Mouse (Mus musculus) CH12.LX (cell line): ENCODE measurements around the gene Nfix. TPM values are rescaled to one million over a fixed set of nuclear protein-coding genes. Genes with fewer than 3 reads are reported as not detected.
A peak's percentile ranks its signal among the peaks of the same experiment; 100 is the strongest.

ENCODE experiments used
- DNase-seq: peaks from one replicate; pipeline ENCODE4 v3.0.0-alpha.2; 2013; ENCODE audit errors: extremely low read depth
- H3K27ac ChIP-seq: 2 replicates; pipeline ENCODE4 v1.5.1; 2012; ENCODE audit warnings: low read depth, mild to moderate bottlenecking, control low read depth, moderate library complexity; ENCODE audit not compliant: insufficient read depth
- H3K27me3 ChIP-seq: replicated peaks from 2 replicates; pipeline ENCODE3; 2012; ENCODE audit warnings: inconsistent platforms
- H3K36me3 ChIP-seq, 2 experiments: replicated peaks in 1 of 2; 2 replicates each; pipeline versions ENCODE3 to v1.6.1; 2012; ENCODE audit warnings: inconsistent platforms in 1 of 2, low read length in 1 of 2, mild to moderate bottlenecking in 1 of 2, mixed read lengths in 1 of 2, moderate library complexity in 1 of 2; ENCODE audit not compliant: control insufficient read depth in 1 of 2, insufficient read depth in 1 of 2
- H3K4me1 ChIP-seq, 2 experiments: 2 replicates each; pipeline ENCODE4 v1.6.1; 2012; ENCODE audit warnings: inconsistent platforms in 1 of 2, moderate library complexity in 1 of 2; ENCODE audit not compliant: insufficient read depth in 2 of 2, control insufficient read depth in 1 of 2
- H3K4me2 ChIP-seq: 2 replicates; pipeline ENCODE4 v1.6.1; 2012; ENCODE audit warnings: low read depth, mild to moderate bottlenecking, control low read depth; ENCODE audit not compliant: poor library complexity, insufficient read depth, severe bottlenecking
- H3K4me3 ChIP-seq, 3 experiments: fragments of 150-350 bp in 1 of 3; sonication (generic) in 1 of 3; replicated peaks in 1 of 3; 2 replicates each; pipeline versions ENCODE3 to v1.5.1; 2011 to 2012; ENCODE audit warnings: low read depth in 2 of 3, low read length in 2 of 3, mild to moderate bottlenecking in 2 of 3, moderate library complexity in 2 of 3, control low read depth in 1 of 3, improper control_type of control experiment in 1 of 3, inconsistent platforms in 1 of 3, mixed read lengths in 1 of 3; ENCODE audit not compliant: poor library complexity in 1 of 3
- H3K79me2 ChIP-seq: replicated peaks from 2 replicates; pipeline ENCODE4 v1.6.1; 2012; ENCODE audit warnings: mild to moderate bottlenecking, moderate library complexity; ENCODE audit not compliant: control insufficient read depth, poor library complexity, insufficient read depth, severe bottlenecking; ENCODE audit errors: extremely low read depth
- H3K9ac ChIP-seq: 2 replicates; pipeline ENCODE4 v1.6.1; 2012; ENCODE audit warnings: low read depth, mild to moderate bottlenecking, control low read depth, moderate library complexity; ENCODE audit not compliant: insufficient read depth
- H3K9me3 ChIP-seq: replicated peaks from 2 replicates; pipeline ENCODE3; 2012; ENCODE audit warnings: low read length, inconsistent platforms, mixed read lengths
- BHLHE40 ChIP-seq: IDR thresholded peaks from 2 replicates; pipeline ENCODE4 v1.6.1; 2011; ENCODE audit warnings: mild to moderate bottlenecking, low read depth, low read length, improper control_type of control experiment
- CHD1 ChIP-seq: IDR thresholded peaks from 2 replicates; pipeline ENCODE4 v1.6.1; 2012; ENCODE audit warnings: low read depth, low read length, improper control_type of control experiment, inconsistent platforms
- CHD2 ChIP-seq: IDR thresholded peaks from 2 replicates; pipeline ENCODE4 v1.6.1; 2011; ENCODE audit warnings: low read length, improper control_type of control experiment
- CTCF ChIP-seq, 2 experiments: IDR thresholded peaks in 1 of 2; conservative IDR thresholded peaks in 1 of 2; 2 replicates each; pipeline ENCODE4 v1.5.1; 2011 to 2012; ENCODE audit warnings: low read depth in 2 of 2, low read length in 2 of 2, improper control_type of control experiment in 1 of 2, inconsistent platforms in 1 of 2, mild to moderate bottlenecking in 1 of 2, moderate library complexity in 1 of 2
- ELF1 ChIP-seq: IDR thresholded peaks from 2 replicates; pipeline ENCODE4 v1.6.1; 2014; ENCODE audit warnings: low read depth, mild to moderate bottlenecking, inconsistent platforms, low read length, improper control_type of control experiment
- EP300 ChIP-seq: IDR thresholded peaks from 2 replicates; pipeline ENCODE4 v1.6.1; 2011; ENCODE audit warnings: low read length, improper control_type of control experiment
- ETS1 ChIP-seq: conservative IDR thresholded peaks from 2 replicates; pipeline ENCODE4 v1.6.1; 2012; ENCODE audit warnings: low read depth, mild to moderate bottlenecking, inconsistent platforms, low read length, improper control_type of control experiment, moderate library complexity
- GABPA ChIP-seq: IDR thresholded peaks from 2 replicates; pipeline ENCODE4 v1.6.1; 2012; ENCODE audit warnings: low read depth, low read length, improper control_type of control experiment, inconsistent platforms; ENCODE audit not compliant: insufficient replicate concordance
- HCFC1 ChIP-seq: IDR thresholded peaks from 2 replicates; pipeline ENCODE4 v1.6.1; 2012; ENCODE audit warnings: low read depth, mild to moderate bottlenecking, inconsistent platforms, low read length, improper control_type of control experiment
- JUN ChIP-seq: IDR thresholded peaks from 2 replicates; pipeline ENCODE4 v1.6.1; 2011; ENCODE audit warnings: low read depth, mild to moderate bottlenecking, low read length, improper control_type of control experiment, moderate library complexity; ENCODE audit not compliant: insufficient read depth
- JUND ChIP-seq: conservative IDR thresholded peaks from 2 replicates; pipeline ENCODE4 v1.6.1; 2011; ENCODE audit warnings: low read depth, low read length, improper control_type of control experiment
- KAT2A ChIP-seq: IDR thresholded peaks from 2 replicates; pipeline ENCODE4 v1.6.1; 2012; ENCODE audit warnings: low read length, improper control_type of control experiment, inconsistent platforms; ENCODE audit not compliant: insufficient replicate concordance
- MAFK ChIP-seq: IDR thresholded peaks from 2 replicates; pipeline ENCODE4 v1.6.1; 2011; ENCODE audit warnings: low read length, improper control_type of control experiment; ENCODE audit not compliant: insufficient replicate concordance
- MAX ChIP-seq: IDR thresholded peaks from 2 replicates; pipeline ENCODE4 v1.6.1; 2011; ENCODE audit warnings: low read length, improper control_type of control experiment
- MAZ ChIP-seq: IDR thresholded peaks from 2 replicates; pipeline ENCODE4 v1.6.1; 2012; ENCODE audit warnings: low read depth, mild to moderate bottlenecking, inconsistent platforms, low read length, improper control_type of control experiment, moderate library complexity
- MEF2A ChIP-seq: IDR thresholded peaks from 2 replicates; pipeline ENCODE4 v1.6.1; 2014; ENCODE audit warnings: low read depth, mild to moderate bottlenecking, inconsistent platforms, low read length, improper control_type of control experiment, borderline replicate concordance
- NRF1 ChIP-seq: IDR thresholded peaks from 2 replicates; pipeline ENCODE4 v1.6.1; 2014; ENCODE audit warnings: low read depth, mild to moderate bottlenecking, inconsistent platforms, low read length, improper control_type of control experiment, moderate library complexity
- PAX5 ChIP-seq: IDR thresholded peaks from 2 replicates; pipeline ENCODE4 v1.6.1; 2012; ENCODE audit warnings: low read length, inconsistent platforms, mixed read lengths
- POLR2A ChIP-seq: IDR thresholded peaks from 2 replicates; pipeline ENCODE4 v1.6.1; 2011; ENCODE audit warnings: low read depth, mild to moderate bottlenecking, improper control_type of control experiment, low read length
- POLR2AphosphoS2 ChIP-seq: IDR thresholded peaks from 2 replicates; pipeline ENCODE4 v1.6.1; 2011; ENCODE audit warnings: low read depth, low read length, improper control_type of control experiment
- RCOR1 ChIP-seq: conservative IDR thresholded peaks from 2 replicates; pipeline ENCODE4 v1.6.1; 2012; ENCODE audit warnings: low read depth, mild to moderate bottlenecking, inconsistent platforms, low read length, improper control_type of control experiment
- SIN3A ChIP-seq: IDR thresholded peaks from 2 replicates; pipeline ENCODE4 v1.6.1; 2012; ENCODE audit warnings: low read length, improper control_type of control experiment, inconsistent platforms
- SMC3 ChIP-seq: IDR thresholded peaks from 2 replicates; pipeline ENCODE4 v1.6.1; 2011; ENCODE audit warnings: low read depth, low read length, improper control_type of control experiment
- TBP ChIP-seq: conservative IDR thresholded peaks from 2 replicates; pipeline ENCODE4 v1.6.1; 2011; ENCODE audit warnings: low read depth, low read length, improper control_type of control experiment
- UBTF ChIP-seq: IDR thresholded peaks from 2 replicates; pipeline ENCODE4 v1.6.1; 2012; ENCODE audit warnings: low read depth, mild to moderate bottlenecking, inconsistent platforms, low read length, improper control_type of control experiment, moderate library complexity
- USF2 ChIP-seq: conservative IDR thresholded peaks from 2 replicates; pipeline ENCODE4 v1.6.1; 2011; ENCODE audit warnings: low read depth, low read length, improper control_type of control experiment
- ZNF384 ChIP-seq: IDR thresholded peaks from 2 replicates; pipeline ENCODE4 v1.6.1; 2012; ENCODE audit warnings: low read depth, low read length, improper control_type of control experiment, inconsistent platforms
- dilution Hi-C: fragments of 300-500 bp; cut with MboI; formaldehyde crosslinking; loops from 2 replicates; pipeline ENCODE4 v1.14.3; 2020; ENCODE audit warnings: low sequenced_read_pairs; ENCODE audit not compliant: extremely low pct_unique_long_range_greater_than_20kb, extremely low pct_ligation_motif_present
- in situ Hi-C: fragments of 300-500 bp; cut with MboI; formaldehyde crosslinking; loops from 3 replicates; pipeline ENCODE4 v1.14.3; 2019; ENCODE audit warnings: low sequenced_read_pairs, low pct_ligation_motif_present, low pct_unique_long_range_greater_than_20kb, mixed read lengths
- polyA plus RNA-seq: library from polyadenylated mRNA; unstranded; fragments of >175 nt; gene quantifications from 2 replicates; pipeline ENCODE4 v1.2.1, GENCODE M21; 2012; ENCODE audit warnings: low read depth; ENCODE audit not compliant: insufficient read length
- total RNA-seq, 2 experiments: library from RNA; depleted of rRNA; stranded (reverse); fragments of 300-350 nt in 1 of 2; fragments of >200 nt in 1 of 2; gene quantifications; 2 replicates each; pipeline ENCODE4 v1.2.3; 2012 to 2014

The Nfix gene
- total and polyA plus RNA-seq, 3 experiments: 0.09 to 10.5 (median 1.1) TPM

- no peak for TF ChIP-seq MAFK
Measured at GRCm38 (mm10) chr8:84700941-84701911, 98.9 kb downstream of the Nfix start, which contains the start of gene Lyl1 (continued).

DNA sequence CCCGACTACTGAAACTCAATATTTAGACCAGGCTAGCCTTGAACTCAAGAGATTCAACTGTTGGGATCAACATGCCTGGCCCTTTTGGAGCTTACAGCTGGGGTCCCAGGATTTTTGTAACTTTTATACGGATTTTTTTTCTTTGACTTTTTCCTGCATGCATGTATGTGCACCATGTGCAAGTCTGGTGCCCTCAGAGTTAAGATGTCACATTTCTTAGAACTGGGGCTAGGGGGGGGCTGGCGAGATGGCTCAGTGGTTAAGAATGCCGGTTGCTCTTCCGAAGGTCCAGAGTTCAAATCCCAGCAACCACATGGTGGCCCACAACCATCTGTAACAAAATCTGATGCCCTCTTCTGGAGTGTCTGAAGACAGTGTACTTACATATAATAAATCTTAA lies 99.6 kb downstream of the Nfix start:
- in situ Hi-C loops: no loop called here
- peak overlapping the region; percentile 90 for H3K27ac ChIP-seq
- H3K4me2 ChIP-seq: no peak overlapping the region
- no peak for TF ChIP-seq ETS1
- no peak for TF ChIP-seq CHD1
- no peak for TF ChIP-seq MAX
- no peak for TF ChIP-seq BHLHE40
- 0 out of 2 replicates have a peak, but pooled peaks have one; percentile 1 for TF ChIP-seq ELF1
- TF ChIP-seq EP300: no peak
- 0 out of 2 replicates have a peak, but pooled peaks have one; percentile 11 for TF ChIP-seq MAZ
- TF ChIP-seq POLR2A: no peak
- TF ChIP-seq CHD2: no peak
- peaks cover 43 to 72% of the 10 kb centered on the region in 2 experiments for H3K36me3 ChIP-seq
- no peak for DNase-seq
- H3K4me3 ChIP-seq: no peak overlapping the region
- no peaks in the 10 kb centered on the region for H3K27me3 ChIP-seq
- peaks cover 2% of the 10 kb centered on the region for H3K9me3 ChIP-seq
- H3K79me2 ChIP-seq: peaks cover 18% of the 10 kb centered on the region
- H3K9ac ChIP-seq: no peak overlapping the region
- dilution Hi-C loops: no loop called here
- H3K4me1 ChIP-seq: peaks cover 14 to 61% of the 10 kb centered on the region in 2 experiments

- Histone ChIP-seq H3K36me3 (peaks cover 49 to 72% of the 10 kb centered on the region in 2 experiments), H3K27ac (peak overlapping the region; percentile 90), H3K9me3 (no peaks in the 10 kb centered on the region), H3K4me1 (peaks cover 14 to 55% of the 10 kb centered on the region in 2 experiments), H3K9ac (no peak overlapping the region), H3K4me3 (no peak overlapping the region), H3K79me2 (peaks cover 18% of the 10 kb centered on the region), H3K4me2 (0 out of 2 replicates have a peak overlapping the region, but pooled peaks have one; percentile 13), H3K27me3 (no peaks in the 10 kb centered on the region)
- DNase-seq: peak; percentile 90
- in situ Hi-C loops (no loop called here), dilution Hi-C loops (no loop called here)
- TF ChIP-seq BHLHE40: peak; percentile 55
- no peak for TF ChIP-seq NRF1
- TF ChIP-seq JUN: no peak
- no peak; the same call in 1 of the 2 replicates for TF ChIP-seq POLR2AphosphoS2
- no peak for TF ChIP-seq RCOR1
- TF ChIP-seq SIN3A: peak; percentile 72
- peak; percentile 41; the same call in 1 of the 2 replicates for TF ChIP-seq POLR2A
- TF ChIP-seq CTCF (conservative IDR thresholded peaks at IDR 0.05 in 1 of 2, IDR thresholded peaks at IDR 0.05 in 1 of 2; ENCODE audit: low read depth in 2 of 2, low read length in 2 of 2): peak; percentile 39 to 55; a peak in 3 of 4 replicates
- no peak; the same call in 1 of the 2 replicates for TF ChIP-seq SMC3
- peak; percentile 71 for TF ChIP-seq EP300
- no peak for TF ChIP-seq USF2
- 0 out of 2 replicates have a peak, but pooled peaks have one; percentile 17 for TF ChIP-seq KAT2A
- TF ChIP-seq JUND: no peak
- no peak for TF ChIP-seq PAX5
- TF ChIP-seq MAX: peak; percentile 69
- TF ChIP-seq CHD1: no peak
- TF ChIP-seq TBP: no peak
- TF ChIP-seq GABPA: no peak
- TF ChIP-seq HCFC1: peak; percentile 56; the same call in 1 of the 2 replicates
- no peak for TF ChIP-seq MEF2A
- TF ChIP-seq UBTF: no peak
- TF ChIP-seq ZNF384: 0 out of 2 replicates have a peak, but pooled peaks have one; percentile 16
- peak; percentile 85 for TF ChIP-seq CHD2
Measured at GRCm38 (mm10) chr8:84699861-84700322, 100.3 kb downstream of the Nfix start.
